Comparison of ENCODE assay signal across 8 mouse cellular contexts in genomic region chr11:115162832-115163480, GRCm38 (mm10). TPM values are rescaled to one million over a fixed set of nuclear protein-coding genes. Genes with fewer than 3 reads are reported as not detected.
DNase-seq lines count a peak whose midpoint lies in the region; ATAC-seq and TF ChIP-seq lines count a peak whose summit lies in the region.

Slc9a3r1 (plus strand) TSS chr11:115163341.

- peaks cover 55% of the 10 kb centered on the region for H3K4me1 ChIP-seq in hindbrain, embryonic 13.5 days (replicated peaks)

- peak; percentile 74 for ATAC-seq in Patski
- ATAC-seq in hindbrain, embryonic 13.5 days (ENCODE audit: low FRiP score) = peak; percentile 93

- H3K4me2 ChIP-seq in hindbrain, embryonic 13.5 days = peak within 1 kb of the TSS; percentile 68

- peak within 1 kb of the TSS; percentile 56 for H3K4me3 ChIP-seq in hindbrain, embryonic 13.5 days

- no peak for TF ChIP-seq CTCF in Patski (IDR thresholded peaks at IDR 0.05)

- under 1% methylated on average over 47 of the region's 47 CpGs for WGBS in hindbrain, embryonic 13.5 days

- no peaks in the 10 kb centered on the region for H3K36me3 ChIP-seq in hindbrain, embryonic 13.5 days

- DNase-seq in Patski (ENCODE audit: low read depth, low spot score) = no peak
- DNase-seq in cerebellum, postnatal 14 days = peak; percentile 98
- DNase-seq in frontal cortex, postnatal 14 days (ENCODE audit: low spot score in 2 of 2) = peak; percentile 90
- DNase-seq in layer of hippocampus, postnatal 25 days (ENCODE audit: extremely low spot score in 1 of 2, low spot score in 1 of 2) = peak; percentile 76 to 85
- DNase-seq in lung, postnatal 25 days (ENCODE audit: low spot score) = peak; percentile 99
- DNase-seq in retina, embryonic 14.5 days (ENCODE audit: low spot score) = peak; percentile 98
- peak; percentile 100 for DNase-seq in thymus, postnatal 4 days

- H3K9me3 ChIP-seq in hindbrain, embryonic 13.5 days = no peaks in the 10 kb centered on the region

- H3K27me3 ChIP-seq in Patski = no peaks in the 10 kb centered on the region
- peaks cover 78% of the 10 kb centered on the region for H3K27me3 ChIP-seq in hindbrain, embryonic 13.5 days

- CTCF ChIA-PET in Patski (lab: Charles Lee) = interaction anchor here (1.0 to 6.3 kb wide), 4 partner anchors 9 to 26 kb away, joined by 3 to 74 read pairs (median 5); no protein-coding TSS in a partner anchor

- peak within 1 kb of the TSS; percentile 64; the same call in 1 of the 2 replicates for H3K27ac ChIP-seq in hindbrain, embryonic 13.5 days

- H3K9ac ChIP-seq in hindbrain, embryonic 13.5 days = peak within 1 kb of the TSS; percentile 74

- in situ Hi-C loops in Patski (cut with MboI; ENCODE audit: low pct_unique_long_range_greater_than_20kb) = no loop called here

- POLR2A ChIA-PET in Patski (lab: Charles Lee) = interaction anchor here (1.0 to 2.9 kb wide), 5 partner anchors 10 to 29 kb away, joined by 3 to 16 read pairs (median 5); partner anchors contain the start of genes Nat9 and Tmem104

RNA-seq across cellular contexts. Expression of gene Slc9a3r1, which starts in this region (rescaled TPM):
- 98.7 TPM for polyA plus RNA-seq in Patski (2021)
- 42.2 and 55.2 TPM in 2 replicates for polyA plus RNA-seq in hindbrain, embryonic 13.5 days (2015; fragmentation: Nextera tagmentation; extraction: Ambion mirVana)
- total RNA-seq in layer of hippocampus, postnatal 25 days (2021) = 10 to 100 TPM; 74.8 to 76.3 TPM
